In genomic region chr9:50659392-50660217, GRCm38 (mm10) we compare ENCODE assay signal across 8 mouse cellular contexts. TPM values are rescaled to one million over a fixed set of nuclear protein-coding genes. Genes with fewer than 3 reads are reported as not detected.
DNase-seq lines count a peak whose midpoint lies in the region; ATAC-seq and TF ChIP-seq lines count a peak whose summit lies in the region.

Gene Dlat, minus strand, starts transcription at chr9:50659780.

- peak within 1 kb of the TSS; percentile 84 for H3K9ac ChIP-seq in forebrain, embryonic 15.5 days (replicated peaks)

- WGBS in forebrain, embryonic 15.5 days, result under 1% methylated on average over 63 of the region's 63 CpGs
- WGBS in lung, adult 2 months, result under 1% methylated on average over 63 of the region's 63 CpGs

- peaks cover 19% of the 10 kb centered on the region for H3K4me1 ChIP-seq in forebrain, embryonic 15.5 days
- H3K4me1 ChIP-seq in lung, adult 2 months (ENCODE audit: control insufficient read depth, insufficient read depth, low read length), result peaks cover 4% of the 10 kb centered on the region; the same call in 1 of the 2 replicates

- H3K27me3 ChIP-seq in forebrain, embryonic 15.5 days, result no peaks in the 10 kb centered on the region

- DNase-seq in ES-CJ7 (ENCODE audit: low read depth, low spot score), result peak; percentile 92
- DNase-seq in cerebellum, adult 11 months, result peak; percentile 90
- peak; percentile 80 for DNase-seq in heart, postnatal 25 days (ENCODE audit: low spot score)
- DNase-seq in layer of hippocampus, adult 18-20 months (ENCODE audit: low spot score in 2 of 2), result peak; percentile 90 to 91
- DNase-seq in lung, adult 2 months, result peak; percentile 85
- DNase-seq in thymus, adult 18-20 months, result peak; percentile 70 to 79

- peak within 1 kb of the TSS; percentile 72 for H3K4me2 ChIP-seq in forebrain, embryonic 15.5 days (replicated peaks)

- peak; percentile 63 for TF ChIP-seq POLR2A in lung, adult 2 months (IDR thresholded peaks at IDR 0.05; ENCODE audit: borderline replicate concordance, extremely low read depth, low read depth, low read length)

- TF ChIP-seq CTCF in lung, adult 2 months (IDR thresholded peaks at IDR 0.05; ENCODE audit: insufficient read depth, low read length), result no peak

- peak within 1 kb of the TSS; percentile 80 for H3K27ac ChIP-seq in forebrain, embryonic 15.5 days (replicated peaks)

- H3K4me3 ChIP-seq in forebrain, embryonic 15.5 days, result peak within 1 kb of the TSS; percentile 80
- H3K4me3 ChIP-seq in lung, adult 2 months (replicated peaks; ENCODE audit: extremely low read depth, low read depth, low read length), result peak within 1 kb of the TSS; percentile 99

- peak; percentile 92 for ATAC-seq in forebrain, embryonic 15.5 days (replicated peaks)
- ATAC-seq in neutrophil, adult 5-6 weeks (ENCODE audit: extremely low read depth, insufficient number of reproducible peaks, low FRiP score, poor library complexity, severe bottlenecking), result peak; percentile 91

- intact Hi-C loops in heart, postnatal 25 days (cut with DNase I), result loop anchor here (5.0 kb wide), 2 partner anchors 52 to 108 kb away; partner anchors contain the start of gene Fdxacb1

- H3K36me3 ChIP-seq in forebrain, embryonic 15.5 days, result peaks cover 15% of the 10 kb centered on the region; the same call in 1 of the 2 replicates

- no peaks in the 10 kb centered on the region for H3K9me3 ChIP-seq in forebrain, embryonic 15.5 days

RNA-seq across cellular contexts. Expression of gene Dlat, which starts in this region (rescaled TPM):
- polyA plus RNA-seq in forebrain, embryonic 15.5 days (2015; fragmentation: Nextera tagmentation; extraction: Ambion mirVana), result 41.4 and 43.9 TPM in 2 replicates
- total RNA-seq in heart, postnatal 25 days (2021), result 100 to 1,000 TPM; 436 to 450 TPM
- 100 to 1,000 TPM; 122 to 124 TPM for total RNA-seq in layer of hippocampus, adult 18-20 months (2021)
- 13.2 and 20.5 TPM in 2 replicates for polyA plus RNA-seq in lung, adult 2 months (2012; rRNA removed)
- 16.3 and 16.4 TPM in 2 replicates for total RNA-seq in neutrophil, adult 5-6 weeks (2017)

Comparison
In these comparisons a context has a peak if more than half of its experiments do, and no peak if none do; other contexts are left out.
1. Peak in every context shown above with its lines: DNase-seq, ATAC-seq, H3K4me3 ChIP-seq and H3K27ac ChIP-seq.